Mouse (Mus musculus) forebrain, embryonic 12.5 days (tissue): Measurements from ENCODE around the gene Apom. TPM values are rescaled to one million over a fixed set of nuclear protein-coding genes. Genes with fewer than 3 reads are reported as not detected.

Experiments
- ATAC-seq: fragments of 200-750 bp; cut with Nextera tagmentation; 2 replicates; pipeline ENCODE4 v1.8.0; 2017; ENCODE audit warnings: moderate TSS enrichment; ENCODE audit not compliant: low FRiP score
- H3K27ac ChIP-seq: fragments of 300-500 bp; sonication (generic); 2 replicates; pipeline ENCODE4 v1.5.1; 2016; ENCODE audit warnings: mild to moderate bottlenecking
- H3K27me3 ChIP-seq: fragments of 300-500 bp; sonication (generic); 2 replicates; pipeline ENCODE4 v1.6.1; 2016; ENCODE audit warnings: mild to moderate bottlenecking
- H3K36me3 ChIP-seq: fragments of 300-500 bp; sonication (generic); replicated peaks from 2 replicates; pipeline ENCODE4 v1.6.1; 2016; ENCODE audit warnings: mild to moderate bottlenecking
- H3K4me1 ChIP-seq: fragments of 300-500 bp; sonication (generic); 2 replicates; pipeline ENCODE4 v1.6.1; 2016
- H3K4me2 ChIP-seq: fragments of 300-500 bp; sonication (generic); 2 replicates; pipeline ENCODE4 v1.6.1; 2016; ENCODE audit warnings: mild to moderate bottlenecking, moderate library complexity
- H3K4me3 ChIP-seq: fragments of 300-500 bp; sonication (generic); replicated peaks from 2 replicates; pipeline ENCODE4 v1.5.1; 2016; ENCODE audit warnings: mild to moderate bottlenecking
- H3K9ac ChIP-seq: fragments of 300-500 bp; sonication (generic); 2 replicates; pipeline ENCODE4 v1.6.1; 2016; ENCODE audit warnings: mild to moderate bottlenecking
- H3K9me3 ChIP-seq: fragments of 300-500 bp; sonication (generic); 2 replicates; pipeline ENCODE4 v1.6.1; 2016
- WGBS: fragments of 180-500 bp; shearing (Covaris S2); methylation state at CpG from one replicate; pipeline ENCODE4 v1.1.7; 2016; 5-methylcytosine and 5-hydroxymethylcytosine counted together
- polyA plus RNA-seq: library from polyadenylated mRNA; unstranded; fragments of >200 nt; fragmentation: Nextera tagmentation; extraction: Ambion mirVana; gene quantifications from 2 replicates; pipeline ENCODE4 v1.2.1, GENCODE M21; 2016

The Apom gene
- polyA plus RNA-seq, 1 experiment from 2014 or later, result 0.63 TPM

GRCm38 (mm10) chr17:35165451-35166155 is 33.8 kb upstream of the Apom start:
- H3K4me2 ChIP-seq, result peak overlapping the region; percentile 96
- peaks cover 22% of the 10 kb centered on the region for H3K36me3 ChIP-seq
- peak overlapping the region; percentile 98 for H3K27ac ChIP-seq
- 23% methylated on average over 12 of the region's 12 CpGs for WGBS
- ATAC-seq, result no peak; the same call in 1 of the 2 replicates
- no peaks in the 10 kb centered on the region for H3K9me3 ChIP-seq
- peak overlapping the region; percentile 48 for H3K9ac ChIP-seq
- no peaks in the 10 kb centered on the region for H3K27me3 ChIP-seq
- H3K4me3 ChIP-seq, result peak overlapping the region; percentile 99
- H3K4me1 ChIP-seq, result peaks cover 32% of the 10 kb centered on the region

GRCm38 (mm10) chr17:35164568-35165450 is 33.0 kb upstream of the Apom start, which contains the start of gene Prrc2a:
Gene Prrc2a, minus strand, starts transcription at chr17:35164897.
- H3K4me2 ChIP-seq, result peak within 1 kb of the TSS; percentile 96
- H3K36me3 ChIP-seq, result peaks cover 30% of the 10 kb centered on the region
- under 1% methylated on average over 81 of the region's 89 CpGs for WGBS
- H3K9me3 ChIP-seq, result no peaks in the 10 kb centered on the region
- no peaks in the 10 kb centered on the region for H3K27me3 ChIP-seq
- H3K9ac ChIP-seq, result peak within 1 kb of the TSS; percentile 100
- ATAC-seq, result peak; percentile 96
- H3K27ac ChIP-seq, result peak within 1 kb of the TSS; percentile 98
- peaks cover 32% of the 10 kb centered on the region for H3K4me1 ChIP-seq
- peak within 1 kb of the TSS; percentile 99 for H3K4me3 ChIP-seq

GRCm38 (mm10) chr17:35164218-35164567 is 32.3 kb upstream of the Apom start:
- H3K9ac ChIP-seq, result peak overlapping the region; percentile 100
- peaks cover 36% of the 10 kb centered on the region for H3K36me3 ChIP-seq
- peaks cover 32% of the 10 kb centered on the region for H3K4me1 ChIP-seq
- H3K27me3 ChIP-seq, result no peaks in the 10 kb centered on the region
- under 1% methylated on average over 27 of the region's 28 CpGs for WGBS
- H3K4me3 ChIP-seq, result peak overlapping the region; percentile 99
- H3K9me3 ChIP-seq, result no peaks in the 10 kb centered on the region
- H3K4me2 ChIP-seq, result peak overlapping the region; percentile 96
- H3K27ac ChIP-seq, result peak overlapping the region; percentile 98
- ATAC-seq, result no peak

- H3K4me3 ChIP-seq, result peak overlapping the region; percentile 99
- WGBS, result 21% methylated on average over 8 of the region's 8 CpGs
- H3K9ac ChIP-seq, result peak overlapping the region; percentile 100
- peak overlapping the region; percentile 98 for H3K27ac ChIP-seq
- peaks cover 43% of the 10 kb centered on the region for H3K36me3 ChIP-seq
- no peak for ATAC-seq
- no peaks in the 10 kb centered on the region for H3K27me3 ChIP-seq
- peak overlapping the region; percentile 96 for H3K4me2 ChIP-seq
- H3K9me3 ChIP-seq, result no peaks in the 10 kb centered on the region
- peaks cover 32% of the 10 kb centered on the region for H3K4me1 ChIP-seq
Observed at GRCm38 (mm10) chr17:35163326-35164081, 31.7 kb upstream of the Apom start.

GRCm38 (mm10) chr17:35162730-35163129 is 30.9 kb upstream of the Apom start:
- Histone ChIP-seq H3K36me3 (peaks cover 51% of the 10 kb centered on the region), H3K9me3 (no peaks in the 10 kb centered on the region), H3K4me3 (peak overlapping the region; percentile 99), H3K4me2 (peak overlapping the region; percentile 96), H3K4me1 (peaks cover 32% of the 10 kb centered on the region), H3K9ac (peak overlapping the region; percentile 100), H3K27me3 (no peaks in the 10 kb centered on the region), H3K27ac (0 out of 2 replicates have a peak overlapping the region, but pooled peaks have one; percentile 8)
- no peak for ATAC-seq
- WGBS, result 53% methylated on average over 12 of the region's 12 CpGs

- Histone ChIP-seq H3K27me3 (no peaks in the 10 kb centered on the region), H3K36me3 (peaks cover 57% of the 10 kb centered on the region), H3K4me2 (peak overlapping the region; percentile 96), H3K4me3 (peak overlapping the region; percentile 99), H3K4me1 (peaks cover 32% of the 10 kb centered on the region), H3K9ac (peak overlapping the region; percentile 100), H3K9me3 (no peaks in the 10 kb centered on the region), H3K27ac (no peak overlapping the region)
- WGBS, result 82% methylated on average over 14 of the region's 14 CpGs
- no peak for ATAC-seq
Observed at GRCm38 (mm10) chr17:35162121-35162520, 30.3 kb upstream of the Apom start.

- 0 out of 2 replicates have a peak overlapping the region, but pooled peaks have one; percentile 100 for H3K9ac ChIP-seq
- no peak overlapping the region for H3K4me2 ChIP-seq
- no peaks in the 10 kb centered on the region for H3K27me3 ChIP-seq
- no peaks in the 10 kb centered on the region for H3K9me3 ChIP-seq
- ATAC-seq, result no peak
- no peak overlapping the region for H3K27ac ChIP-seq
- peaks cover 29% of the 10 kb centered on the region for H3K4me1 ChIP-seq
- 93% methylated on average over 11 of the region's 11 CpGs for WGBS
- peaks cover 64% of the 10 kb centered on the region for H3K36me3 ChIP-seq
- H3K4me3 ChIP-seq, result 0 out of 2 replicates have a peak overlapping the region, but pooled peaks have one; percentile 99
Observed at GRCm38 (mm10) chr17:35161421-35161820, 29.6 kb upstream of the Apom start.

- no peak overlapping the region for H3K4me3 ChIP-seq
- 91% methylated on average over 7 of the region's 7 CpGs for WGBS
- peaks cover 82% of the 10 kb centered on the region for H3K36me3 ChIP-seq
- no peaks in the 10 kb centered on the region for H3K9me3 ChIP-seq
- ATAC-seq, result no peak
- H3K27me3 ChIP-seq, result no peaks in the 10 kb centered on the region
- peaks cover 22% of the 10 kb centered on the region for H3K4me1 ChIP-seq
- H3K9ac ChIP-seq, result no peak overlapping the region
- H3K27ac ChIP-seq, result no peak overlapping the region
- H3K4me2 ChIP-seq, result no peak overlapping the region
Observed at GRCm38 (mm10) chr17:35159638-35160037, 27.8 kb upstream of the Apom start.

GRCm38 (mm10) chr17:35158850-35159593 is 27.2 kb upstream of the Apom start:
- ATAC-seq, result no peak
- 95% methylated on average over 16 of the region's 16 CpGs for WGBS
- no peaks in the 10 kb centered on the region for H3K27me3 ChIP-seq
- H3K9ac ChIP-seq, result no peak overlapping the region
- no peak overlapping the region for H3K4me2 ChIP-seq
- no peaks in the 10 kb centered on the region for H3K9me3 ChIP-seq
- H3K4me1 ChIP-seq, result peaks cover 22% of the 10 kb centered on the region
- peaks cover 88% of the 10 kb centered on the region for H3K36me3 ChIP-seq
- no peak overlapping the region for H3K27ac ChIP-seq
- H3K4me3 ChIP-seq, result no peak overlapping the region

GRCm38 (mm10) chr17:35157661-35158175 is 25.9 kb upstream of the Apom start:
- WGBS, result 95% methylated on average over 8 of the region's 8 CpGs
- Histone ChIP-seq H3K4me1 (peaks cover 13% of the 10 kb centered on the region), H3K4me3 (no peak overlapping the region), H3K4me2 (no peak overlapping the region), H3K36me3 (peaks cover 100% of the 10 kb centered on the region), H3K9me3 (no peaks in the 10 kb centered on the region), H3K9ac (no peak overlapping the region), H3K27ac (no peak overlapping the region), H3K27me3 (no peaks in the 10 kb centered on the region)
- no peak for ATAC-seq

GRCm38 (mm10) chr17:35157254-35157653 is 25.4 kb upstream of the Apom start:
- no peak overlapping the region for H3K4me2 ChIP-seq
- no peak for ATAC-seq
- peaks cover 8% of the 10 kb centered on the region for H3K4me1 ChIP-seq
- H3K4me3 ChIP-seq, result no peak overlapping the region
- WGBS, result 92% methylated on average over 8 of the region's 8 CpGs
- no peak overlapping the region for H3K9ac ChIP-seq
- no peak overlapping the region for H3K27ac ChIP-seq
- H3K9me3 ChIP-seq, result no peaks in the 10 kb centered on the region
- peaks cover 100% of the 10 kb centered on the region for H3K36me3 ChIP-seq
- no peaks in the 10 kb centered on the region for H3K27me3 ChIP-seq
